Mouse (Mus musculus) gastrocnemius, adult 18-20 months (tissue): ENCODE measurements around the gene Fth1. TPM values are rescaled to one million over a fixed set of nuclear protein-coding genes. Genes with fewer than 3 reads are reported as not detected.
A peak's percentile ranks its signal among the peaks of the same experiment; 100 is the strongest.

ENCODE experiments used
- DNase-seq: peaks from one replicate; pipeline ENCODE4 v3.0.0; 2021; ENCODE audit warnings: low spot score
- total RNA-seq, 2 experiments: library from RNA; stranded (reverse); gene quantifications; 2 replicates each; pipeline ENCODE4 v1.2.3; 2021

Fth1 gene
- total RNA-seq, 2 experiments from 2014 or later = 2,098 to 2,234 TPM

- DNase-seq = no peak
These were observed 9.5 kb downstream of the Fth1 start for GRCm38 (mm10) chr19:9989884-9990256.

GRCm38 (mm10) chr19:9991304-9991703 is 10.9 kb downstream of the Fth1 start:
- peak; percentile 89 for DNase-seq

GRCm38 (mm10) chr19:9992011-9992958 is 11.9 kb downstream of the Fth1 start:
- no peak for DNase-seq

- DNase-seq = peak; percentile 91
These were observed 12.7 kb downstream of the Fth1 start for GRCm38 (mm10) chr19:9993036-9993656.

GRCm38 (mm10) chr19:9997204-9998062 is 17.0 kb downstream of the Fth1 start:
- no peak for DNase-seq

- DNase-seq = no peak
These were observed 17.6 kb downstream of the Fth1 start for GRCm38 (mm10) chr19:9998063-9998416.

GRCm38 (mm10) chr19:9998736-9999486 is 18.5 kb downstream of the Fth1 start:
- DNase-seq = no peak

GRCm38 (mm10) chr19:10000330-10000729 is 19.9 kb downstream of the Fth1 start:
- no peak for DNase-seq

GRCm38 (mm10) chr19:10001206-10001969 is 21.0 kb downstream of the Fth1 start, which contains the start of the genes Best1 and Rab3il1:
Best1 (minus strand) TSS chr19:10001633.
Rab3il1 (plus strand) TSS chr19:10001669.
- no peak for DNase-seq

- no peak for DNase-seq
These were observed 23.3 kb downstream of the Fth1 start for GRCm38 (mm10) chr19:10003696-10004095.

- DNase-seq = no peak
These were observed 31.0 kb downstream of the Fth1 start for GRCm38 (mm10) chr19:10011408-10011807.

- peak; percentile 81 for DNase-seq
These were observed 32.5 kb downstream of the Fth1 start for GRCm38 (mm10) chr19:10012827-10013278.

GRCm38 (mm10) chr19:10013348-10013747 is 33.0 kb downstream of the Fth1 start:
- peak; percentile 47 for DNase-seq

- peak; percentile 59 for DNase-seq
These were observed 33.5 kb downstream of the Fth1 start for GRCm38 (mm10) chr19:10013913-10014312.

- DNase-seq = no peak
These were observed 34.4 kb downstream of the Fth1 start for GRCm38 (mm10) chr19:10014824-10015223.

- DNase-seq = no peak
These were observed 35.0 kb downstream of the Fth1 start for GRCm38 (mm10) chr19:10015442-10015841.

GRCm38 (mm10) chr19:10016151-10016550 is 35.8 kb downstream of the Fth1 start:
- no peak for DNase-seq

- peak; percentile 93 for DNase-seq
These were observed 37.5 kb downstream of the Fth1 start for GRCm38 (mm10) chr19:10017637-10018526.

GRCm38 (mm10) chr19:10018527-10018818 is 38.1 kb downstream of the Fth1 start:
- DNase-seq = no peak
